Mouse (Mus musculus): ENCODE results near the gene Mkrn2os. TPM values are rescaled to one million over a fixed set of nuclear protein-coding genes. Genes with fewer than 3 reads are reported as not detected.

The Mkrn2os gene
- total and polyA plus RNA-seq, 3 experiments: not detected

- in situ Hi-C loops (cut with MboI; ENCODE audit: low pct_ligation_motif_present, low pct_unique_long_range_greater_than_20kb, low sequenced_read_pairs): no loop called here
Measured at GRCm38 (mm10) chr6:115631056-115631795, 38.9 kb upstream of the Mkrn2os start.

GRCm38 (mm10) chr6:115626121-115626520 is 33.7 kb upstream of the Mkrn2os start:
- no peak overlapping the region for H3K9ac ChIP-seq (ENCODE audit: insufficient read depth, low read depth)
- peaks cover 50 to 94% of the 10 kb centered on the region in 2 experiments for H3K36me3 ChIP-seq (replicated peaks in 1 of 2; ENCODE audit: control insufficient read depth in 1 of 2, insufficient read depth in 1 of 2, low read length in 1 of 2)

More at GRCm38 (mm10) chr6:115631056-115631795, 38.9 kb upstream of the Mkrn2os start:
- TF ChIP-seq ELF1 (IDR thresholded peaks at IDR 0.05; ENCODE audit: low read depth, low read length) (no peak), UBTF (IDR thresholded peaks at IDR 0.05; ENCODE audit: low read depth, low read length) (no peak), MEF2A (IDR thresholded peaks at IDR 0.05; ENCODE audit: borderline replicate concordance, low read depth, low read length) (no peak)
- no peaks in the 10 kb centered on the region for H3K9me3 ChIP-seq (replicated peaks; ENCODE audit: low read length)
- no peak overlapping the region for H3K9ac ChIP-seq (ENCODE audit: insufficient read depth, low read depth)
- no peaks in the 10 kb centered on the region for H3K4me1 ChIP-seq (ENCODE audit: control insufficient read depth in 1 of 2, insufficient read depth in 2 of 2)
- peaks cover 47 to 92% of the 10 kb centered on the region in 2 experiments for H3K36me3 ChIP-seq (replicated peaks in 1 of 2; ENCODE audit: control insufficient read depth in 1 of 2, insufficient read depth in 1 of 2, low read length in 1 of 2)
- H3K79me2 ChIP-seq (replicated peaks; ENCODE audit: control insufficient read depth, extremely low read depth, insufficient read depth, poor library complexity, severe bottlenecking): no peaks in the 10 kb centered on the region
- dilution Hi-C loops (cut with MboI; ENCODE audit: extremely low pct_ligation_motif_present, extremely low pct_unique_long_range_greater_than_20kb, low sequenced_read_pairs): no loop called here
- no peak overlapping the region for H3K4me2 ChIP-seq (ENCODE audit: insufficient read depth, low read depth, poor library complexity, severe bottlenecking)
- H3K27me3 ChIP-seq (replicated peaks): no peaks in the 10 kb centered on the region
- H3K27ac ChIP-seq (ENCODE audit: insufficient read depth, low read depth): no peak overlapping the region
- DNase-seq (ENCODE audit: extremely low read depth): no peak
- no peak overlapping the region for H3K4me3 ChIP-seq (replicated peaks in 1 of 3; ENCODE audit: low read depth in 2 of 3, low read length in 2 of 3, poor library complexity in 1 of 3)

GRCm38 (mm10) chr6:115620942-115621341 is 28.6 kb upstream of the Mkrn2os start:
- H3K9ac ChIP-seq (ENCODE audit: insufficient read depth, low read depth): no peak overlapping the region
- H3K4me2 ChIP-seq (ENCODE audit: insufficient read depth, low read depth, poor library complexity, severe bottlenecking): no peak overlapping the region
- no peaks in the 10 kb centered on the region for H3K27me3 ChIP-seq (replicated peaks)
- dilution Hi-C loops (cut with MboI; ENCODE audit: extremely low pct_ligation_motif_present, extremely low pct_unique_long_range_greater_than_20kb, low sequenced_read_pairs): no loop called here
- peaks cover 83 to 100% of the 10 kb centered on the region in 2 experiments for H3K36me3 ChIP-seq (replicated peaks in 1 of 2; ENCODE audit: control insufficient read depth in 1 of 2, insufficient read depth in 1 of 2, low read length in 1 of 2)
- no peaks in the 10 kb centered on the region for H3K9me3 ChIP-seq (replicated peaks; ENCODE audit: low read length)
- no peaks in the 10 kb centered on the region for H3K79me2 ChIP-seq (replicated peaks; ENCODE audit: control insufficient read depth, extremely low read depth, insufficient read depth, poor library complexity, severe bottlenecking)
- no peak overlapping the region for H3K4me3 ChIP-seq (replicated peaks in 1 of 3; ENCODE audit: low read depth in 2 of 3, low read length in 2 of 3, poor library complexity in 1 of 3)
- no peak for TF ChIP-seq HCFC1 (IDR thresholded peaks at IDR 0.05; ENCODE audit: low read depth, low read length)
- no peak for TF ChIP-seq ZNF384 (IDR thresholded peaks at IDR 0.05; ENCODE audit: low read depth, low read length)
- no peak for TF ChIP-seq MEF2A (IDR thresholded peaks at IDR 0.05; ENCODE audit: borderline replicate concordance, low read depth, low read length)
- no peak for TF ChIP-seq CHD1 (IDR thresholded peaks at IDR 0.05; ENCODE audit: low read depth, low read length)
- TF ChIP-seq ZC3H11A (IDR thresholded peaks at IDR 0.05; ENCODE audit: low read depth, low read length): no peak
- no peak for TF ChIP-seq BHLHE40 (IDR thresholded peaks at IDR 0.05; ENCODE audit: low read depth, low read length)
- no peak for TF ChIP-seq JUN (IDR thresholded peaks at IDR 0.05; ENCODE audit: insufficient read depth, low read depth, low read length)
- no peak for TF ChIP-seq POLR2A (IDR thresholded peaks at IDR 0.05; ENCODE audit: low read depth, low read length)
- TF ChIP-seq MXI1 (IDR thresholded peaks at IDR 0.05; ENCODE audit: low read depth, low read length): no peak
- no peak for TF ChIP-seq NELFE (IDR thresholded peaks at IDR 0.05; ENCODE audit: low read depth, low read length)
- TF ChIP-seq KAT2A (IDR thresholded peaks at IDR 0.05; ENCODE audit: insufficient replicate concordance, low read length): no peak
- no peak for TF ChIP-seq MYC (IDR thresholded peaks at IDR 0.05; ENCODE audit: low read depth, low read length)
- TF ChIP-seq TBP (conservative IDR thresholded peaks at IDR 0.05; ENCODE audit: low read depth, low read length): no peak
- no peak for TF ChIP-seq IRF4 (IDR thresholded peaks at IDR 0.05; ENCODE audit: low read depth, low read length)
- in situ Hi-C loops (cut with MboI; ENCODE audit: low pct_ligation_motif_present, low pct_unique_long_range_greater_than_20kb, low sequenced_read_pairs): no loop called here
- DNase-seq (ENCODE audit: extremely low read depth): no peak
- no peaks in the 10 kb centered on the region for H3K4me1 ChIP-seq (ENCODE audit: control insufficient read depth in 1 of 2, insufficient read depth in 2 of 2)
- H3K27ac ChIP-seq (ENCODE audit: insufficient read depth, low read depth): no peak overlapping the region

More at GRCm38 (mm10) chr6:115626121-115626520, 33.7 kb upstream of the Mkrn2os start:
- no peak overlapping the region for H3K27ac ChIP-seq (ENCODE audit: insufficient read depth, low read depth)
- H3K4me1 ChIP-seq (ENCODE audit: control insufficient read depth in 1 of 2, insufficient read depth in 2 of 2): no peaks in the 10 kb centered on the region
- no peak for TF ChIP-seq BHLHE40 (IDR thresholded peaks at IDR 0.05; ENCODE audit: low read depth, low read length)
- TF ChIP-seq E2F4 (IDR thresholded peaks at IDR 0.05; ENCODE audit: insufficient replicate concordance, low read depth, low read length): no peak
- no peak for TF ChIP-seq RCOR1 (conservative IDR thresholded peaks at IDR 0.05; ENCODE audit: low read depth, low read length)
- no peak for TF ChIP-seq HCFC1 (IDR thresholded peaks at IDR 0.05; ENCODE audit: low read depth, low read length)
- TF ChIP-seq CHD2 (IDR thresholded peaks at IDR 0.05; ENCODE audit: low read length): no peak
- no peak for TF ChIP-seq IRF4 (IDR thresholded peaks at IDR 0.05; ENCODE audit: low read depth, low read length)
- TF ChIP-seq MAX (IDR thresholded peaks at IDR 0.05; ENCODE audit: low read length): no peak
- TF ChIP-seq ZMIZ1 (IDR thresholded peaks at IDR 0.05; ENCODE audit: low read depth, low read length): no peak
- TF ChIP-seq TCF12 (IDR thresholded peaks at IDR 0.05; ENCODE audit: low read depth, low read length): no peak
- no peak for TF ChIP-seq TBP (conservative IDR thresholded peaks at IDR 0.05; ENCODE audit: low read depth, low read length)
- no peak for TF ChIP-seq CTCF (conservative IDR thresholded peaks at IDR 0.05 in 1 of 2, IDR thresholded peaks at IDR 0.05 in 1 of 2; ENCODE audit: low read depth in 2 of 2, low read length in 2 of 2)
- TF ChIP-seq MEF2A (IDR thresholded peaks at IDR 0.05; ENCODE audit: borderline replicate concordance, low read depth, low read length): no peak
- no peak for TF ChIP-seq MAFK (IDR thresholded peaks at IDR 0.05; ENCODE audit: insufficient replicate concordance, low read length)
- TF ChIP-seq NRF1 (IDR thresholded peaks at IDR 0.05; ENCODE audit: low read depth, low read length): no peak
- TF ChIP-seq USF2 (conservative IDR thresholded peaks at IDR 0.05; ENCODE audit: low read depth, low read length): no peak
- TF ChIP-seq RAD21 (IDR thresholded peaks at IDR 0.05; ENCODE audit: low read depth, low read length): no peak
- TF ChIP-seq USF1 (IDR thresholded peaks at IDR 0.05; ENCODE audit: low read depth, low read length): no peak
- no peaks in the 10 kb centered on the region for H3K79me2 ChIP-seq (replicated peaks; ENCODE audit: control insufficient read depth, extremely low read depth, insufficient read depth, poor library complexity, severe bottlenecking)
- dilution Hi-C loops (cut with MboI; ENCODE audit: extremely low pct_ligation_motif_present, extremely low pct_unique_long_range_greater_than_20kb, low sequenced_read_pairs): no loop called here
- no peaks in the 10 kb centered on the region for H3K9me3 ChIP-seq (replicated peaks; ENCODE audit: low read length)
- no peak overlapping the region for H3K4me3 ChIP-seq (replicated peaks in 1 of 3; ENCODE audit: low read depth in 2 of 3, low read length in 2 of 3, poor library complexity in 1 of 3)
- no peak overlapping the region for H3K4me2 ChIP-seq (ENCODE audit: insufficient read depth, low read depth, poor library complexity, severe bottlenecking)
- no peaks in the 10 kb centered on the region for H3K27me3 ChIP-seq (replicated peaks)
- DNase-seq (ENCODE audit: extremely low read depth): no peak
- in situ Hi-C loops (cut with MboI; ENCODE audit: low pct_ligation_motif_present, low pct_unique_long_range_greater_than_20kb, low sequenced_read_pairs): no loop called here
